Mouse (Mus musculus): Measurements from ENCODE around the gene Atf3.

Atf3 gene

DNA sequence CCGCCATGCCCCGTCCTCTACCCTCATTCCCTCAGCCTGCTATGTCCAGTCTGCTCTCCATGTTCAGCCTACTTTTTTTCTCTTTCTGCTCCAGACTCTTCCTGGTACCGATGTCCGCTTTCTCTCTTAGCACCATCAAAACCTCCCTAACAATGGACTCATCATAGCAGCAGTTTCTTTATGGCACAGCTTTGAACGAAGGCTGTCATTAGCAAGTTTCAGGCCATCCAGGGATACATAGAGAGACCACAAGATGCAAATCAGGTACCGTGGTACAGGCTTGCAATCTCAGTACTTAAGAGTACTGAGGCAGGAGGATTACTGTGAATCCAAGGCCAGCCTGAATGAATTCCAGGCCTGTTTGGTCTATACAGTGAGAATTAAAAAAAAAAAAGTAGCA is 25.1 kb downstream of the Atf3 start:
- DNase-seq (ENCODE audit: low read depth) = no peak

DNA sequence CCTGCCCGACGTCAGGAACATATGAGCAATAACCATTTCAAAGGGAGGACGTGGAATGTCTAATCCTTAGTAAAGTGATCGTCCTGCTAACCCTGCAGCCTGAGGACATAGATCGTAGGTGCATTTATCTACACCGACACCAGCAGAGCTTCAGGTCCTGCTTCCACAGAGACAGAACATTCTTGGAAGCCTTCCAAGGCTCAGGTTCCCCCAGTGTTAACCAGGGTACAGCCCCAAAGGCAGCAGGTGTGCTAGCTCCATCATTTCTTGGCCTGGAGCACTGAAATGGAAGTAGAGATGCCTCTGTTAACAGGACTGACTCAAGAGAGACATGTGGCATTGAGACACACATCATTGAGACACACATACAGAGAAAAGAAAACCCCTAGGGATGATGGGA is 25.6 kb downstream of the Atf3 start:
- no peak for DNase-seq (ENCODE audit: low read depth)

DNA sequence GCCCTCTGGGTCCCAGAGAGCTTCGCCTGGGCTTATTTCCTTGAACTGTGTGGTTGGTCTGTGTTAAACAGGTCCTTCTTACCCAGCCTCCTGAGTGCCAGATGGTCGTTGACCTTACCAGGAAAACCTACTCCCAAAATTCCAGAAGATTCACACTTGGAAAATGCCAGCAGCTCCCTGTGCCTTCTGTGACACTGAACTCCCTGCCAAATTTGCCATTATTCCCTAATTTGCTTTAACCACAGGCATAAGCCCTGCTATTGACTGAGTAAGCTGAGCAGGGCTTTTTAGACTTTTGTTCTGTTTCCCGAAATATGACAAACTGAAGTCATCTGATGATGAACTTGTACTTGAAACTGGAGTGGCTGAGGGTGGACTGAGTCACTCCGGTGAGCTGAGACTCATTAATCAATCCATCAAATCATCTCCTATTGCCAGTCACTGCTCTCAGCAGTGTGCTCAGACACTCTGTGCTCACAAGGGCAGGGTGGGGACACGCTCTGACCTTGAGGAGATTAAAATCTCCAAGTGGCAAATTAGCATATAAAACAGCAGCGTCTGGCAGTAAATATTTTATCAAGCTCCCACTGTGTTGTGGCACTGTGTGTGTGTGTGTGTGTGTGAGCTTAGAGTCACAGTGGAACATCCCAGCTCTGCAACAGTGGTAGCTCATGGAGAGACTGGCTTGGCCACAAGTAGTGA is 28.0 kb downstream of the Atf3 start:
- no peak for DNase-seq (ENCODE audit: low read depth)

DNA sequence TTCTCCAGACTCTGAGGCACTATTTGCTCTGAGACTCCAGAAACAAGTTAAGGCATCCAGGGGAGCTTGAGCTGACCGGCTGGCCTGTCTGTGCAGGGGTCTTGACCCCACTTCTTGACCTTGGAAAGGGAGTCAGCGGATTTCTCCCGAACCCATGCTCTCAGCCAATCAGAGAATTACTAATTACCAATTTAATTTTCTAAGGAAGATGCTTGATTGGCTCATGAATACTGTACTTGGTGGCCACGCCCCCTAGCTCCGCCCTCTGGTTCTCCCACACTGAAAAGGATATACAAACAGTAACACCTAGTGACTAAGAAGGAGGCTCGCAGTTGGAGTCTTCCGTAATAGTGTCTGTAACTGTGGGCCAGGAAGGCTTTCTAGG is 31.5 kb downstream of the Atf3 start:
- peak; percentile 39 for DNase-seq (ENCODE audit: low read depth)

DNA sequence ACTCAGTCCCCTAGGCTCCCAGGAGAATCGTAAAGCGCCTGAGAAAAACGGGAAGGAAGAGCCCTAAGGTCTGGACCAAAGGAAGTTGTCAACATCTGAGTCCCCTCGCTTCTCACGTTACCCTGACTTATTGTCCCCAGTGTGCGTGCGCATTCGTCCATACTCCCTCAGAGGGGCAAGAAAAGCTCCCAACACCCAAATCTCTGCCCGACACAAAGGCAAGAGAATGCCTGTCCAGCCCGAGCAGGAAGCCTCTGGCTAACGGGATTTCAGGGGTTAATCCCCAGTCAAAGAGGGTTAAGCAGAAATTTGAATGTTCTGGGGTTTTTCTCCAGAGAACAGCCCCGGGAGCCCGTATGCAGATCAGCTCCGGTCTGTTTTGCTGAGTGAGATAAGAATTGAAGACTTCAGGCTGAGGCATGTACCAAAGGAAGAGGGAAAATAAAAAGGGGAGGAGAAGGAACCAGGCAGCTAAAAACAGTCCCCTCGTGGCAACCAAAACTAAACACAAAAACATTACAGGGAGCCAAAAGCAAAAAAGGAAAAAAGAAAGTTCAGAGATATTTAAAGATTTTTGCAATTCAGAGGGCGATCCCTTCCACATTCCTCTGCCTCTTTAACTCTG is 32.0 kb downstream of the Atf3 start:
- DNase-seq (ENCODE audit: low read depth) = no peak

DNA sequence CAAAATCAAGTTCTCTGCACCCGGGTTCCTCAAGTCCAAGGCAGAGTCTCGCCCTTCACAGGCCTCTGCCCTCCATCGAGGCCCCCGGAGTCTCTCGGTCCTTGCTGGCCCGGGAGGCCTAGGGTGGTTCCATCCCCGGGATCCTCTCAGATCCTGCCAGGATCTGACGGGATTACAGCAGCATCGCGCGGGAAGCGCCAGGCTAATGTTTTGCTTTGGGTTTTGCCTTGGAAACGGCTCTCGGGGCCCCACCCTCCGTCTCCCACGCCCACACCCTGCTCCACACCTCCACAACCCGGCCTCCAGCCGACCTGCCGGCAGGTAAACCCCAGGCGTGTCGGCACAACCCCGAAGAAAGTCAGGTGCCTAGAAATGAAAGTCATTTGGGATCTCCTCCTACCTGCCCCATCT is 33.0 kb downstream of the Atf3 start:
- no peak for DNase-seq (ENCODE audit: low read depth)

DNA sequence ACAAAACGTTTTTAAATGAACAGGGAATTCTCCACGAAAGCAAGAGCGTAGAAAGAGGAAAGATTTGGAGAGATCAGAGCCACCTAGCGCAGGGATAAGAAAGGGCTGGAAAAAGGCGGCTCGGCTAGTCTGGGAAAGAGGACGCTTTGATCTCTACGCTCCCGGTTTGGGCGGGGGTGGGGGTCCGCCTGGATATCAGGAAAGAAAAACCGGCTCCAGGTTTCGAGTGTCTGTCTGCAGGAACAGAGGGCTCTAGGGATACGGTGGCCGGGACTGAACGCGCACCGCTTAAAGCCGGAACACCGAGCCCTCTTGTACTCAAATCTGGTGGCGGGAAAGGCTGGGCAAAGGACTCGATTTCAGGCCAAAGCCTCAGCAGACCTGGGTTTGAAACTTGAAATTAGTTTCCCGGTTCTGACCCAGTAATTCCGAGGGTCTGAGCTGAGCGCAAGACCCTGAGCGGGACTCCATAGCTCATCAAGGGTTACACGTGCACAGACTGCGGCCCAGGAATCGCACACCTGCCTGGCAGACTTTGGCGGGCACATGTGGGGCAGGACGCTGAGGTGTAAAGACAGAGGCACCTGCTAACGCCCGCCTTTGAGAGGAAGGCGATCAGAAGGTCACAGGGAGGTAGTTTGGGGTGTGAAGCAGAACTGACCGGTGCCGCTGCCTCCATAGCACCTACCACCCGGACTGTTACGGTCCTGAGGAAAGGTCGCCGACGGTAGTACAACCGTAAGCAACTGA is 33.6 kb downstream of the Atf3 start:
- DNase-seq (ENCODE audit: low read depth) = no peak

DNA sequence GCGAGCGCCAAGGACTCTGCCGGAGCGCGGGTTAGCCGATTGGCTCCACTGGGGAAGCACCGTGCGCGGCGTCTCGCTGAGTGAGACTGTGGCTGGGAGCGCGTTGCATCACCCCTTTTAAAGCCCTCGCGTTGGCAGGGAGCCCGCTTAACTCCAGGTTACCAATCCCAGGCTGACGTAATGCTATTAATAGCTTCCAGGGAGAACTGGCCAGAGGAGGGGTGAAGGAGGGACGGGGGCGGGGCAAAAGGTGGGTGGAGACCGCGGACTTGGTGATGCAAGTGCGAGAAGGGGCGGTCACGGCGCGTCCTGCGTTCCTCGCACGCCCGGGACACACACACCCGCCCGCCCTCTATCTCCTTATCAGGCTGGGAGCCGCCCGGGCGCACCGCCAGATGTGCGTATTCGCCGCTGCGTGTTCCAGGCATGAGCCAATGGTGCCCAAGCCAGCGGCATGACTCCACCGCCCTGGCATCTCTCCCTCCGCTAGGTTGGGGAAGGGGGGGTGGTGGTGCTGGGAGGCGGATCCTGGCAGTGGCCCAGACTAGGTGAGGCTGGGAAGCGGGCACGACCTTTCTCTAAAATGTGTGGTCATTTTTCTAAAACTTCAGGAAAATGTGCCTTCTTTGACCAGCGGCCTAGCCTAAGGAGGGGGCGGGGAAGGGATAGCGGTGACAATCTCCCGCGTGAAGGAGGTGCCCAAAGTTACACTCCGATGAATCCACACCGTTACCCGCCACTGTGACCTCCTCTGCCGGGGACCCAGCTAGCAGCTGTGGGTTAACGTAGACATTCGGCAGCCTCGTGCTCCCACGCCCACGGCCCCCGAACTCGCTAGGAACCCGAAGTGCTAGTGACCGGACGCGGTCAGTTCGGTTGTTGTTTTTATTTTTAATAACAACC is 34.4 kb downstream of the Atf3 start:
- DNase-seq (ENCODE audit: low read depth) = peak; percentile 71

DNA sequence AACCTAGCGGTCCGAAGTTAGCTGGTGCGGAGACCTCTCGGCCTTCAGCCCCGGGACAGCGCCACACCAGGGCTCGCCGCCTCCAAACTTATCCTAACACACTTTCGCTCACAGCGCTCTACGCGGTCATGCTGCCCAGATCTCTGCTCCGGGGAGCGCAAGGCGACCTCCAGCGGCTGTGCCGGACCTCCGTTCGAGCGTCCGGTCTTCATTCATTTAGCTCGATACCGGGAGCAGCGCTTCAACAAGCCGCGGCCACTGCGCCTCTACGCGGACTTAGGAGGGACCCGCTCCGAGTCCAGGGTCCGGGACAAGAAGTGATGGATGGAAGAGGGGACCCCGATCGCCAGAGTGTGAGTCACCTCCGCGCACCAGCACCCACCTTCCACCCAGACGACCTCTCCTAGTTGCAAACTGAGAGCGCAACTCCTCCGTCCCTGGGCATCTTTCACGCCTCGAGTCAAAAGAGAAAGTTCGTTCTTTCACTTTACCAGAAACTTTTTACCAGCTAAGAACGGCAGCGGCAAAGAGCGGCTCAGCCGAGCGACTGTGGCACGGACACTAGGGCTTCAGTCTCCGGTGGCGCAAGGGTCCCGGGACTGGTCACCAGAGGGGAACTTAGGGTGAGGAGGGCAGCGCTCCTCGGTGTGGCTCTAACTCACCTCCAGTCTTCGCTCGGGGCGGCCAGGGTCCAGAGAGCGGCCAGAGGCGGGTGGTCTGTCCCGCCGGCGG is 35.2 kb downstream of the Atf3 start:
- DNase-seq (ENCODE audit: low read depth) = no peak

DNA sequence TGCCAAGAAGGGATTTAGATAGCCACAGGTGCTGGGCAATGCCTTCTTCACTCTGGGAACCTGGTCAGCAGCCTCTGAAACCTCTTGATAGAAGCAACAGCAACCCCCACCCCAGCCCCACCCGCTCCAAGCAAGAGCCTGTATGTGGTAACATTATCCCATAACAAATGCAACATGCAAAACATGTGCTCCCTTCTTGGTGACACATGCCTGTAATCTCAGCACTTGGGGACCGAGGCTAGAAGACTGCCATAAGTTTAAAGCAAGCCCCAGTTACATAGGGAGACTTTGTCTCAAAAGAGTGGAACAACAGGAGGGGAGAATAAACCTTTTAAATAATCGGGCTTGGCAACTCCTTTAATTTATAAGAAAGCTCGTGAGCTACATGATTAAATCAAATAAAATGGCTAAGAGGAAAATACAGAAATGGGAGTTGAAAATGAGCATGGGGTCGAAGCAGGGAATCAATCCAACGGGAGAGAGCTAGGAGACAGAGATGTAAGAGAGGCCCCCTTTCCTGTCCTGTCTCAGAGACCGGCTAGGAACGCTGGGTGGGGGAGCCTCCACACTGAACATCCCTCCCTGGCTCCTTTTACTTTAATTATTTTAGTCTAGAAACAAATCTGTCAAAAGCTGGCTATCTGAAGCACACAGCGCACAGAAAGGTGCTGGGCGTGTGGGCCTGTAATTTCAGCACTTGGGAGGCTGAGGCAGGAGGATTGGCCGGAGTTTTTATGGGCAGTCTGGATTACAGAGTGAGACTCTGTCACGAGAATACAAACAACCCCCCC is 36.2 kb downstream of the Atf3 start:
- no peak for DNase-seq (ENCODE audit: low read depth)

DNA sequence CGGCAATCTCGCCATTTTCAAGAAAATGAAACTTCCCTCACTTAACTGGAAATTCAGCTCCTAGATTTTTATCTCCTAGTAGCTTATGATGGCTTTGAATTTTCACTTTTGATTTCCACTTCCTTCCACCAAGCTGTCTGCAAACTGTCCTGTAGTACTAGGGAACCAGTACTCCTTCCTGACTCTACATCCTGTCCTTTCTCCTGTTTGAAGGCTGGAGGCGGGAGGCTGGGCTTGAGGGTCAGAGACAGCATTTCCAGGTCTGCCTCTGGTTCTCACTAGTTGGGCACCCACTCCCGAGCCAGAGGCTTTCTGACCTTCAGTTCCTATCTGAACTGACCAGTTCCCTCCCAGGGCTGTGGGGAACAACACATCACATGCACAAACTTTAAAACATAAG is 37.4 kb downstream of the Atf3 start:
- DNase-seq (ENCODE audit: low read depth) = no peak

DNA sequence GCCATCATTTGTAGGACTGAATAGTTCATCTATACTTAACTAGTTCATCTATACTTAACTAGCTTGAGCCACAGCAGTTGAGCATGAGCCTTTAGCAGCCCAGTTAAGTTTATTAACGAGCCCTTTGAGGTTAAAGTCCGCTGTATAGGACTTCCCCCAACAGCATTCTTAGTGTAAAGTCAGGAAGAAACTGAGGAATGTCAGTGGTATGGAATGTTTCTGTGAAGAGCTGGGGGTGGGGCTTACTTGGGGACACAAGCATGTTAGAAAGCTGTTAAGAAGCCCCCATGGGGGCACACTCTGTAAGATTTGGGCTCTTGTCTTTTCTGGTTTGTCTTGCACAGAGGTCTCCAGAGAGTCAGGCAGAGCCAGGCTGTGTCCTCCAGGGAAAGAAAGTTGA is 38.0 kb downstream of the Atf3 start:
- no peak for DNase-seq (ENCODE audit: low read depth)

DNA sequence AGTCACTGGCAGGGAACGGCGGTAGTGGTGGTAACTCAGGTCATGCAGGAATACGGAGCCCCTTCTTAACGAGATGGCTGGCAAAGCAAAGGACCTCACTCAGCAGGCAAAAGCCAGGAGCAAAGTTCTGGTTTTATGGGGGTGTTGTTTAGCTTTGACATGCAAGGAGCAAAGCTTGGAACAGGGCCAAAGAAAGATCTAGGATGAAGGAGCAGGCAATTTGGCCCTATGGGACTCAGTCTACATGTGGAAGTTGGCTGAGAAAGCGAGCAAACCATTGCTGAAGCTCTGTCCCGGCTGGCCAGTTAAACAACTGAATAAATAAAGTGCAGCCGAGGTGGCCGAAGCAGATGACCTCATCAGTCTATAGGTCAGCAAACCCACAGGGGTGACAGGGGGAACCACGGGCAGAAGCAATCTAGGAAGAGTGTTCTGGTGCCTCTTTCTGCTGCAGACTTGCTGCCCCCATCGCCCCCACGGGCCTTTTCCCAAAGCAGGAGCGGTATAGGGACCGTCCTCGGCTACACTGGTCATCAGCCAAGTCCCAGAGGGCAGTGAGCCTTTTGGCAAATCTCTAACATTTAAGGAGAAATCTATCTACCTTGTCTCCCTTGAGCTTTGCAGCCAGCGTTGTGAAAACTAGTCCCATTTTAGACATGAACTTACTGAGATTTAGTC is 39.2 kb downstream of the Atf3 start:
- no peak for DNase-seq (ENCODE audit: low read depth)

DNA sequence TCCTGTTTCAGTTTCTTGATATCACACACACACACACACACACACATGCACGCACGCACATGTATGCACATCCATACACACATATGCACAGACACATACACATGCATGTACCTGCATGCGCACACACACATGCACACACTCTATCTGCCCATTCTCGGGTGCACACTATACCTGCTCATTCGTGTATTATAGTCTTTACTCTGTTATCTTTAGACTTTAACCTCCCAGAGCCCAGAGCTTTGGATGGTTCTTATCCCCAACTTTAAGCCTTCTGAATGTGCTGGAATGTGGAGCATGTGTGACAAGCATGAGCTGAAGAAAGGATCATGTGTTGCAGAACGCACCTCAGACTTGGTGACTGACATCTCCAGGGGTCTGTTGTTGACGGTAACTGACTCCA is 41.0 kb downstream of the Atf3 start:
- DNase-seq (ENCODE audit: low read depth) = no peak

DNA sequence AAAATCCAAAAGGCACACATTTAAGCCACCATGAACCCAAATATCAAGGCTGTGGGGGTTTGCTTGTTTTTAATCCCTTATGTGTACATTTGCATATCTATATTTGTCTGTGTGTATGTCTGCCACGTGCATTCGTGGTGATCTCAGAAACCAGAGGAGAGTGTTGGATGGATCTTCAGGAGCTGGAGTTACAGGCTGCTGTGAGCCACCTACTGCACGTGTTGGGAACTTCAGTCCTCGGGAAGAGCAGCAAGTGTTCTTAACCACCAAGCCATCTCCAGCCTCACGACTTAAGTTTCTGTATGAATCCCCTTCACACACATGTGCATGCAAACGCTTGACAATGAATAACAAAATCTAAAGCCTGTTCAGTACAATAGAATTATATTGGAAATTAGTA is 45.4 kb downstream of the Atf3 start:
- no peak for DNase-seq (ENCODE audit: low read depth)

DNA sequence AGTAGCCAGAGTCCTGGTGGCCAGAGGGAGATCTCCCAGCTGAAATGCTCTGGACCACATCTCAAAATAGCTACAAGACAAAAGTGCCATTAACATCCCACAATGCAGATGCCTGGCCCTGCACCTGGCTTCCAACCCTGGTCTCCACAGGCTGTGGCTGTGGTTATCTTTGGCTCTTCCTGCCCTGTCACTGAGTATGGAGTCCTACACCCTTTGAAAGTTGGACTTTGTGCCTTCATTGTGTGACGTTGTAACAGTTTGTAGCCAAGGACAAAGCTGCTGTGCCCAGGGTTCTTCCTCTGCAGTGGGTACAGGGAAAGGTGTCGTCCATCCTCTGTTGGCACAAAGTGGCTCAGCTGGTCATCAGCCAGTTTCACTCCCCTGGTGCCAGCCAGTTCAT is 47.4 kb downstream of the Atf3 start:
- no peak for DNase-seq (ENCODE audit: low read depth)

DNA sequence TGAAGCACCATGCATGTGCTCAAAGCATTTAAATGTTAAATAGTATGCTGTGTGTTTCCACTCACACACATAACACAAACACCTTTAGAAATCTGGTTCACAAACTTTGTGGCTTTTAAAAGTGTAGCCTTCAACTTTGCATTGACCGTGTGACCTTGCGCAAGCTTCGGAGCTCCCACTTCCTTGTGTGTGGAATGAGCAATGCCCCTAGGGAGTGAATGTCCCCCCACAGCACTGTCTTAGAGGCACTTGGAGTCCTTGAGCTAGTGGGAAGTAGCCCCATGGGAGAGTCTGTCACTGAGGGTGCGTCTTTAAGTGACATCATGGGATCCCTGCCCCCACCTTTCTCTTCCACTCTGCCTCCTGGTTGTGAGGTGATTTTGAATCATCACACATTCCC is 51.6 kb downstream of the Atf3 start:
- DNase-seq (ENCODE audit: low read depth) = no peak

DNA sequence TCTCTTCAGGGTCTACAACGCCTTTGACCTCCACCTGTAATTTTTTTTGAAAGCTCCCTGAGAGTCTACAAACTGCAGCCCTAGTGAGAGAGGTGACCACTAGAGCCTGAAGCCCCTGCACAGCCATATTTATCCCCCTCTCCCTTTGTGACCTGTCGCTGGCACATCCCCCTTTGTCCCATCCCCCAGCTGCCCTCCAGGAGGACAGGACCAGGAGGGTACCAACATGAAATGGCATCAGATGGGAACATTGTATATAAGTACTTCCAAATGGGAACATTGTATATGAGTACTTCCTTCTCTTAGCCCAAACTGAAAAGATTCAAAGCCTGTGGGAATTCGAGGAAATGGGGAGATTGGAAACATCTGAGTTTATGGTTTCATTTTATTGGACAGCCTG is 53.1 kb downstream of the Atf3 start, which contains the start of gene Fam71a:
Fam71a (minus strand) TSS at position 101 of the 400 bp plus-strand sequence.
- DNase-seq (ENCODE audit: low read depth) = no peak

DNA sequence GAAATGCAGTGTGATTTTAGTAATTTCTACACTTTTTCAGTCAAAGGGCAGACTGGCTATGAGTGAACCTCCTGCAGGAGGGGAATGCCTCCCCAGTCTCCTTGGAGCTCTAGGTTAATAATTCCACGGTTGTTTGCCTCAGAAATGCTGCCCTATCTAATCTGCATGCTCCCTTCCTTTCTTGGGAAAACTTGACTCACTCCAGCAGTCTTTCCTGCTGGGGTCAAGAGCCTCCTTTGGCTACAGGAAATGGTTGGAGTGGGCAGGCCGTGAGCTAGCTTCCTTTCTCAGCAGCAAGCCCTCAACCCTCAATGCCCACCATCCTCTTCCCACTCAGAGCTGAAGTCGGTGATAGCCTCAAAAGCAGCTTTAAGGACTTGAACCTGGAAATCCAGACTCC is 63.5 kb downstream of the Atf3 start:
- no peak for DNase-seq (ENCODE audit: low read depth)

DNA sequence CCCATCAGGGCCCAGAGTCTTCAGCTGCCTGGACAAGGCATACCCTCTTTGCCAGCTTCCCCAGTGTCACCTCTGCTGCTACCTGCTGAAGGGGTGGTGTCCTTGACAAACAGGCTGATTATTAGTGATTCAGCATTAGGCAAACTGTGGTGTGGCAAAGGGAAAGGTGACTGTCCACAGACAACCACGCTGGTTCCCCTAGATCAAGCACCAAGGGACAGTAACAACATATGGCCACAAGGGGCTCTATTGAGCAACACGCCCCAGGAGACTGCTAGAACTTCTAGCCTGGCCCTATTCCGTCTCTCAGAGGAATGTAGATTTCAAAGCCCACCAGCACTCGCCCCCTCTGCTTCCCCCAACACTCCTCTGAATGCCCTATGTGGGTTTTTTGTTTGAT is 64.8 kb downstream of the Atf3 start:
- no peak for DNase-seq (ENCODE audit: low read depth)
